Mouse (Mus musculus): ENCODE results near the gene Yif1b. TPM values are rescaled to one million over a fixed set of nuclear protein-coding genes. Genes with fewer than 3 reads are reported as not detected.
"Not testable (repeated sequence)": the region's sequence is repeated elsewhere in the genome, so short reads cannot be mapped to it uniquely, and the experiment has no call there.

The Yif1b gene
- 125 and 131 TPM in 2 replicates for total RNA-seq (2014; rRNA removed)
- polyA plus RNA-seq (2015; fragmentation: Nextera tagmentation; extraction: Ambion mirVana), result 122 and 130 TPM in 2 replicates

DNA sequence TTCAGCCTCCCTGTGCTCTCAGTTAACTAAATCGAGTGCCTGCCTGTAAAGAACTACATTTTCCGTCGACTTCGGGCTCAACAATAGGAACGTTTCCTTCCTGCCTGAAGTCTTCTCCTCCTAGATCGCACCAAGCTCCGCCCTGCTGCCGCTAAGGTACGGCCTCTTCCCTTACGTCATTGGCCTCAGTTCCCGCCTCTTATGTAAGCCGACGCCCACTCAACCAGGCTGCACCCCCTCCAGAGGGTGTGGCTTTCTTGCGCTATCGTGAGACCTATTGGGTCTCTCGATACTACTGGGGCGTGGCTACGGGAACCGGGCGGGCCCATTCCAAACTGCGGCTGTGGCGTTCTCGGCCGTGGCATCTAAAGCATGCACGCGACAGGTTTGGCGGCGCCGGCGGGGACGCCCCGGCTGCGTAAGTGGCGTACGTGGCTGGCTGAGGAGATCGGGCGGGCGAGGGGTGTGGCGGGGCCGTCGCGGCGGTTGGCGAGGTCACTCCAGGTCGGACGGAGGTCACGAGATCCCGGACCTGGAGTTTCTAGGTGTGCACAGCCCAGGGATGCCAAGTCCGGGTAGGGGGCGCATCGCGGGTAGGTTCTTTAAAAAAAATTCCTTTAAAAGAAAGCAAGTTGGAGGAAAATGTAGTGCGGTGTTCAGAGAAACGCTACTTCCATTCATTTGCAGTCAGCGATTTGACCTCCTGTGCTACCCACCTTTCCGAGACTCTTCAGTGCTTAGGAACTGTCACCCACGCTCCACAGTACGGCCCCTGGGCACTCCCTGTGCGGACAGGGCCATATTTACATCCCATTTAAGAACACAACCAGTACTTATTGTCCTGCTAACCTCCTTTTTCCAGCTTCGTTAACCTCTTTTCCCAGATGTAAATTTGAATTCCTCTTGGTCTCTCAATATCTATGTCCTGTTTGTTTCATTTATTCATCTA lies at the start of gene Yif1b:
Gene Yif1b, plus strand, starts transcription at position 311 of the 949 bp plus-strand sequence.
- ATAC-seq, result peak; percentile 99
- Histone ChIP-seq H3K9me3 (ENCODE audit: low read length) (no peaks in the 10 kb centered on the region), H3K4me2 (ENCODE audit: low read depth, low read length) (peak within 1 kb of the TSS; percentile 68), H3K4me3 (ENCODE audit: low read length) (peak within 1 kb of the TSS; percentile 66), H3K4me1 (ENCODE audit: insufficient read depth, low read length) (no peaks in the 10 kb centered on the region), H3K9ac (replicated peaks; ENCODE audit: low read length) (peak within 1 kb of the TSS; percentile 64), H3K27ac (peak within 1 kb of the TSS; percentile 76), H3K36me3 (ENCODE audit: insufficient read depth, low read length) (no peaks in the 10 kb centered on the region), H3K27me3 (ENCODE audit: insufficient read depth, low read length) (peaks cover 4% of the 10 kb centered on the region; the same call in 1 of the 2 replicates)
- TF ChIP-seq CTCF (IDR thresholded peaks at IDR 0.05; ENCODE audit: low read depth), result no peak; the same call in 1 of the 2 replicates
- under 1% methylated on average over 60 of the region's 60 CpGs for WGBS
- DNase-seq (ENCODE audit: low spot score), result peak; percentile 100

DNA sequence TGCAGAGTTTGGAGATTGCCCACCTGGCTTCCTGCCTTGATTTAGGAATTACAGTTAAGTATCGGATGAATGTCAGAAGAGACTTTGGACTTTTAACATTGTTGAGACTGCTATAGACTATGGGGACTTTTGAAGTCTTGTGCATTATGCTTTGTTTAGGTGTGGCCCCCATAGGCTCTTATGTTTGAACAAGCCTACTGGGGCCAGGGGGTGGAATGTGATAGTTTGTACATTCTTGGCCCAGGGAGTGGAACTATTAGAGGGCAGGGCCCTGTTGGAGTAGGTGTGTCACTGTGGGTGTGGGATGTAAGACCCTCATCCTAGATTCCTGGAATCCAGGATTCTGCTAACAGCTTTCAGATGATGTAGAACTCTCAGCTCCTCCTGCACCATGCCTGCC lies 43.9 kb upstream of the Yif1b start:
- H3K9me3 ChIP-seq (ENCODE audit: low read length); H3K9ac ChIP-seq (replicated peaks; ENCODE audit: low read length); H3K4me3 ChIP-seq (ENCODE audit: low read length); ATAC-seq; H3K27me3 ChIP-seq (ENCODE audit: insufficient read depth, low read length); DNase-seq (ENCODE audit: low spot score); H3K36me3 ChIP-seq (ENCODE audit: insufficient read depth, low read length); H3K4me2 ChIP-seq (ENCODE audit: low read depth, low read length); H3K4me1 ChIP-seq (ENCODE audit: insufficient read depth, low read length); H3K27ac ChIP-seq: not testable (repeated sequence)
- 100% methylated on average over 1 of the region's 1 CpGs for WGBS

DNA sequence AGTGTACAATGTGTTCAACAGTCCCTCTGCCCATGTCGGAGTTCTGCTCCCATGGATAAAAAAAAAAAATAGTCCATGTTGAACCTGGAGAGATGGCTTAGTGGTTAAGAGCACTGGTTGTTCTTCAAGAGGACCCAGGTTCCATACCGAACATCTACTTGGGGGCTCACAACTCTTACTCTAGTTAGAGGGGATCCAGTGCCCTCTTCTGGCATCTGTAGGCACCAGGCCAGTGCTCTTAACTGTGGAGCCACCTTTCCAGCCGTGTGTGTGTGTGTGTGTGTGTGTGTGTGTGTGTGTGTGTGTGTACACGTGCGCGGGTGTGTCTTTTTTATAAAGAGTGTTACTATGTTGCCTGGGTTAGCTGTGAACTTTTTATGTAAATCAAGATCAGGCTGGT lies 35.6 kb upstream of the Yif1b start:
- DNase-seq (ENCODE audit: low spot score), result no peak
- no peak for ATAC-seq
- no peaks in the 10 kb centered on the region for H3K4me1 ChIP-seq (ENCODE audit: insufficient read depth, low read length)
- no peak for TF ChIP-seq CTCF (IDR thresholded peaks at IDR 0.05; ENCODE audit: low read depth)
- no peak overlapping the region for H3K27ac ChIP-seq
- no peak overlapping the region for H3K4me3 ChIP-seq (ENCODE audit: low read length)
- H3K9ac ChIP-seq (replicated peaks; ENCODE audit: low read length), result no peak overlapping the region
- H3K27me3 ChIP-seq (ENCODE audit: insufficient read depth, low read length), result no peaks in the 10 kb centered on the region
- no peak overlapping the region for H3K4me2 ChIP-seq (ENCODE audit: low read depth, low read length)
- no peaks in the 10 kb centered on the region for H3K9me3 ChIP-seq (ENCODE audit: low read length)
- H3K36me3 ChIP-seq (ENCODE audit: insufficient read depth, low read length), result no peaks in the 10 kb centered on the region
- 86% methylated on average over 6 of the region's 6 CpGs for WGBS

DNA sequence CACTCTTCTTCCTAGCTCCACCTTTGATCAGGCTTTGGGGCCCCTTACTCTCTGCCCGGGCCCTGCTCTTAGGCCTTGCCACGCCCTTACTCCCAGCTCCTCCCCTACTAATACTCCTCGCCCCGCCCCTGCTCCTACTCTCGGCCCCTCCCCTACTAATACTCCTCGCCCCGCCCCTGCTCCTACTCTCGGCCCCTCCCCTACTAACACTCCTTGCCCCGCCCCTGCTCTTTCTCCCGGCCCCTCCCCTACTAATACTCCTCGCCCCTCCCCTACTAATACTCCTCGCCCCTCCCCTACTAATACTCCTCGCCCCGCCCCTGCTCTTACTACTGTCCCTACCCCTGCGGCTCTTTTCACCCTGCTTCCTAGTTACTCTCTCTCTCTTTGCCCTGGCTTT lies 27.1 kb upstream of the Yif1b start:
- DNase-seq (ENCODE audit: low spot score); H3K36me3 ChIP-seq (ENCODE audit: insufficient read depth, low read length); H3K27me3 ChIP-seq (ENCODE audit: insufficient read depth, low read length); H3K4me1 ChIP-seq (ENCODE audit: insufficient read depth, low read length); H3K9ac ChIP-seq (replicated peaks; ENCODE audit: low read length); H3K9me3 ChIP-seq (ENCODE audit: low read length): not testable (repeated sequence)
- Histone ChIP-seq H3K4me3 (ENCODE audit: low read length) (peak overlapping the region; percentile 38), H3K4me2 (ENCODE audit: low read depth, low read length) (peak overlapping the region; percentile 53), H3K27ac (peak overlapping the region; percentile 41; the same call in 1 of the 2 replicates)
- peak; percentile 38; the same call in 1 of the 2 replicates for ATAC-seq
- 28% methylated on average over 15 of the region's 15 CpGs for WGBS

- DNase-seq (ENCODE audit: low spot score) (peak; percentile 75), ATAC-seq (peak; percentile 66)
- Histone ChIP-seq H3K4me1 (ENCODE audit: insufficient read depth, low read length) (no peaks in the 10 kb centered on the region), H3K36me3 (ENCODE audit: insufficient read depth, low read length) (no peaks in the 10 kb centered on the region), H3K27me3 (ENCODE audit: insufficient read depth, low read length) (no peaks in the 10 kb centered on the region), H3K4me3 (ENCODE audit: low read length) (peak overlapping the region; percentile 38), H3K4me2 (ENCODE audit: low read depth, low read length) (peak overlapping the region; percentile 53), H3K27ac (peak overlapping the region; percentile 41; the same call in 1 of the 2 replicates), H3K9ac (replicated peaks; ENCODE audit: low read length) (no peak overlapping the region), H3K9me3 (ENCODE audit: low read length) (no peaks in the 10 kb centered on the region)
- WGBS, result 6% methylated on average over 34 of the region's 34 CpGs
- no peak for TF ChIP-seq CTCF (IDR thresholded peaks at IDR 0.05; ENCODE audit: low read depth)
These were observed 26.5 kb upstream of the Yif1b start for GRCm38 (mm10) chr7:29211415-29212198.

GRCm38 (mm10) chr7:29212199-29212765 lies 25.8 kb upstream of the Yif1b start:
- Histone ChIP-seq H3K4me3 (ENCODE audit: low read length) (peak overlapping the region; percentile 38; the same call in 1 of the 2 replicates), H3K27ac (0 out of 2 replicates have a peak overlapping the region, but pooled peaks have one; percentile 41), H3K27me3 (ENCODE audit: insufficient read depth, low read length) (no peaks in the 10 kb centered on the region), H3K9ac (replicated peaks; ENCODE audit: low read length) (no peak overlapping the region), H3K4me2 (ENCODE audit: low read depth, low read length) (peak overlapping the region; percentile 53; the same call in 1 of the 2 replicates), H3K9me3 (ENCODE audit: low read length) (no peaks in the 10 kb centered on the region), H3K36me3 (ENCODE audit: insufficient read depth, low read length) (no peaks in the 10 kb centered on the region), H3K4me1 (ENCODE audit: insufficient read depth, low read length) (no peaks in the 10 kb centered on the region)
- DNase-seq (ENCODE audit: low spot score) (peak; percentile 15), ATAC-seq (no peak)
- WGBS, result 15% methylated on average over 26 of the region's 26 CpGs
- no peak for TF ChIP-seq CTCF (IDR thresholded peaks at IDR 0.05; ENCODE audit: low read depth)

DNA sequence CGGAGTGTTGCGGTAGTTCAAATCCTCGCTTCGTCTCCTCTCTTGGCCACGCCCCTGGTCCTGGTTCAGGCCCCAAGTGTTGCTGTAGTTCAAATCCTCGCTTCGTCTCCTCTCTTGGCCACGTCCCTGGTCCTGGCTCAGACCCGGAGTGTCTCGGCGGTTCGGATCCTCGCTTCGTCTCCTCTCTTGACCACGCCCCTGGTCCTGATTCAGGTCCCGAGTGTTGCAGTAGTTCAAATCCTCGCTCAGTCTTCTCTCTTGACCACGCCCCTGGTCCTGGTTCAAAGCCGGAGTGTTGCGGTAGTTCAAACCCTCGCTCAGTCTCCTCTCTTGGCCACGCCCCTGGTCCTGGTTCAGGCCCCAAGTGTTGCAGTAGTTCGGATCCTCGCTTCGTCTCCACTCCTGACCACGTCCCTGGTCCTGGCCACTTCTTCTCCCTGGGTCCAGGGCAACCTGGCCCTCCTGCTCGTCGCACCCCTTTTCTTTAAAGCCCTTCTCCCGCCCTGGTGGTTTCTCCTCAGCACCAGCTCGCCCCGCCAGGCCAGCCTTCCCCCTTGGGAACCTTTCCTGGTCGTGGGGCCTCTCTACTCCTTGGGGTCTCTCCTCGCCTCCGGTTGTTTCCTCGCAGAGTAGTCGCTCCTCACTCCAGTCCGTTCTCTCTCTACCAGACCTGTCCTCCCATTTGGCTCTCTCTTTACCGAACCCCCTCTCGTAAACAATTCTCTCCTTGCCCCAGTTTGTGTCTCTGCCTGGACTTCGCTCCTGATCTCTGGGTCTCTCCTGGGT lies 25.2 kb upstream of the Yif1b start:
- not testable (repeated sequence) for H3K9me3 ChIP-seq (ENCODE audit: low read length); H3K27me3 ChIP-seq (ENCODE audit: insufficient read depth, low read length); DNase-seq (ENCODE audit: low spot score); H3K9ac ChIP-seq (replicated peaks; ENCODE audit: low read length); H3K4me1 ChIP-seq (ENCODE audit: insufficient read depth, low read length); H3K36me3 ChIP-seq (ENCODE audit: insufficient read depth, low read length)
- ATAC-seq, result 0 out of 2 replicates have a peak, but pooled peaks have one; percentile 9
- 16% methylated on average over 40 of the region's 40 CpGs for WGBS
- H3K4me2 ChIP-seq (ENCODE audit: low read depth, low read length), result peak overlapping the region; percentile 40
- peak overlapping the region; percentile 36; the same call in 1 of the 2 replicates for H3K27ac ChIP-seq
- H3K4me3 ChIP-seq (ENCODE audit: low read length), result 0 out of 2 replicates have a peak overlapping the region, but pooled peaks have one; percentile 10

Measured in hindbrain, postnatal 0 days (tissue).